Mouse (Mus musculus): ENCODE results near the gene Zfp943.

DNA sequence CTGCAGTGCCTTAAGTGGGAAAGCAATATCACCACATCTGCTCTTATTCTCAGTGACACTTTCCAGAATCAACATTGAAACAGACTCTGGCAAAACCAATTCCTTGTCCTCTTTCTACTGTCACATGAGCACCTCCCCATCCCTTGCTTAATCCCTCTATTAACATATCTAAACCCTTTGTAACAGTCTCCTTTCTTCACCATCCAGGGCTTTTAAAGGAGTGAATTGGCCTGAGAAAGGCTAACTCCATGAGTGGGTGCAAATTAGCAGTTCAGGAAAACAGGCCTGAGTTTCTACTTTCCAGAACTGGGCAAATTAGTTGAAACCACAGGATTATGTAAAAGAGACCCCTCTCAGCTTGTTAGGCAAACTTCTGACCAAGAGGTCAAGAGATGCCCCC, 156.4 kb downstream of the Zfp943 start:
- TF ChIP-seq POLR2A (IDR thresholded peaks at IDR 0.05; ENCODE audit: low read depth, low read length) = no peak
- TF ChIP-seq CTCF (conservative IDR thresholded peaks at IDR 0.05; ENCODE audit: insufficient read depth, insufficient read length, low read depth, low read length) = no peak
